Mouse (Mus musculus): ENCODE results near the gene Lingo1.

Lingo1 gene

DNA sequence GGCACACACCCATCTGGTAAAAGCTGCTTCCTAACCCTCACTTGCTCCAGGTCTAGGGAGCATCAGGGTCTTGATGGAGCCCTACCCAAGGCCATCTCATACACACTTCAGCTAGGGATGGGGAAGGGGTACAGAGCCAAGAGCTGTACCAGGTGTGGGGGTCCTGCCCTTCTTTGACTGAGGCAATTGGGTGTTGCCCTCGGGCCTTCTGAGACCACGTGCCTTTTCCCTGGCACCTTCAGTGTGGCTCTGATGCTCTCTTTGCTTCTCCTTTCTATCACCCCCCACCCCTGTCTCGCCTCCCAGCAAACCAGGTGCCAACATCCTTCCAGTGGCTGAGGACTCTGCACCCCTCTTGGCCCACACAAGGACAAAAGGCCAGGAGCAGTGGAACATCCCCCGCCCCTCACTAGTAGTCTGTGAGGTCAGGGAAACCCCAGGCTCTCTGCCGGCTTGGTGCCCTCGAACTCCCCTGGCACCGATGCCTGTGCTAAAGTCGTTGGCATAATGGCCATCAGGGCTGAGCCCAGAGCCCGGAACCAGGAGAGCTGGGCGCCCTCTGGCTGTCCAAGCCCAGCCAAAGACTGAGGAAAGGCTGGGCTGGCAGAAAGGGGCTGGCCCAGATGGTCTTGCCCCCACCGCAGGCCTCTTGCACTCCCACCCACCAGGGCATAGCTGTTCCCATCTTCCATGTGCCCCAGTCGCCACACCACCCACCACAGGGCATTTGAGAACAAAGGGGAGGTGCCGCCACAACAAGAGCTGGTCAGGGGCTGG lies 162.6 kb downstream of the Lingo1 start:
- DNase-seq (ENCODE audit: low spot score), result no peak

DNA sequence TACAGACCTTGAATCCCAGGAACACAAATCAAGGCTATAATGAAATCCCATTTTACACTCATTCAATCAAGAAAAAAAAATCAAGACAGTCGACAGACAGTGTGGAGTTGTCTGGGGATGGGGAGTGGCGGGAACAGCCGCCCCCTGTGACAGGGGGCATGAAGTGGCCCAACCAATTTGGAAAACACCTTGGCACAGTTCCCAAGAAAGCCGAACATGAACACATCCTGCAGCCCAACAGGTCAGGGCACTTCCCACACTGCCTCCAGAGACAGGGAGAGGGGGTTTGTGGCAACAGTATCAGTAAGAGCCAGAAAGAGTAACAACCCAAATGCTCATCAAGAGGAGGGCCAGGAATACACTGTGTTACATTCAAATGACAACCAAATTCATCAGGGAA lies 165.3 kb downstream of the Lingo1 start:
- DNase-seq (ENCODE audit: low spot score), result no peak

DNA sequence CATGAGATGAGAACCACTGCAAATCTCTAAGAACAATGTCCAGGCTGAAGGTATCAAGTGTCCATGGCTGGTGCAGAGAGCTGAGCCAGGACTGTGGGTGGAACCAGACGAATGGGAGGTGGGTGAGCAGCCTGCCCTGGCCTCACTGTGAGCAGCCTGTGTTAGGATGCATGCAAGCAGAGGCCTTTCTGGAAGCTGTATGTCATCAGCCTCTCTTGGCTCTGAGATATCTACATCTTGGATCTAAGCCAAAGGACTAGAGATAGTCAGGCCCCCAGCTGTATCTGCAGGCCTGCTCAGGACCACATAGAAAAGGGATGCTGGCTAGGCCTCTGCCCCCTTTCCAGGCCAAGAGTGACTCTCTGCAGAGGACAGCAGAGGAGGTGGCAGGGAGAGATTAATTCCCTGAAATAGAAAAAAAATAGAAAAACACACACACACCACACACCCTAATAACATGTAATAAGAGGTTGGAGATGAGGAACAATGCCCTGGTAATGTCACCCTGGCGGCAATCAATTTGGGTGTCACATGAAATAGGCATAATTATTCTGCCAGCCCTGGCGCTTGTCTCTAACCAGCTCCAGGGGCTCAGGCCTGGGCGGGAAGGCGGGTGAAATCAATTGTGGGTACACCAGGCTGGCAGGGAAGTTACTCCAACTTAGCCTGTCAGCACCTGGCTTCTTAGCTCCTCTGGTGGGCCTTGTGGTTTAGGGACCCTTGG lies 166.4 kb downstream of the Lingo1 start:
- DNase-seq (ENCODE audit: low spot score), result no peak

DNA sequence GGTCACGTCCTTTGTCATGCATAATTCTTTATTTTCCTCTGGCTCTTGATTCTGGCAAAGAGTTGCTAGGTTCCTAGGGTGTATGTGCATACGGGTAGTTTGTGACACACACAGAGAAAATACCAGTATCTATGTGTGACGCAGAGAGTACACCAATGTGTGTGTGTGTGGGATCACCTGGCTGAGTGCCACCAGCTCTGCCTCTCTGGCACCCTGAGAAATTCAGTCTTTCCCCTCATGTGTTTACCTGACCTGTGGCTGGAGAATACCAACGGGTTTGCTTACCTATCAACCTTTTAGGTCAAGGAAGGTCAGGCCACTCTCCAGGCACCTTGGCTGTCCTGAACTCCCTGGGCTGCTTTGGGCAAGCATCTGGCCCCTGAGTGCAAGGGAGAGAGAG lies 169.0 kb downstream of the Lingo1 start:
- no peak for DNase-seq (ENCODE audit: low spot score)

DNA sequence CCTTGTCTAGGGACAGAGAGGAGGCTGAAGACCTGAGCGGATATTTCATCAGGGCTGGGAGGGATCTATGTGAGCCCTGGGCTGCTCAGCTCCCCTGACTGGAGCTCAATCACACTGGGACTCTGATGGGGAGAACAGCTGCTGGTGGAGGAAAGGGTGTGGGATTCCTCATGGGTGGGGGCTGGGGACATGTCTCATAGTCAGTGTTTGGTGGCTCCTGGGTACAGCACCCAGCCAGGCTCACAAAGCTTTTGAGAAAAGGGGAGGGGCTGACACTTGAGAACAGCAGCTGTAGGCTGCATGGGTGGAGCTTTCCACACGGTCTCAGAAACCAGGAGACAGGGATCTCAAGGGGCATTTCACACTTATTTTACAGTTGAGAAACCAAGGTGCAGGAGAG lies 171.3 kb downstream of the Lingo1 start:
- DNase-seq (ENCODE audit: low spot score), result no peak

DNA sequence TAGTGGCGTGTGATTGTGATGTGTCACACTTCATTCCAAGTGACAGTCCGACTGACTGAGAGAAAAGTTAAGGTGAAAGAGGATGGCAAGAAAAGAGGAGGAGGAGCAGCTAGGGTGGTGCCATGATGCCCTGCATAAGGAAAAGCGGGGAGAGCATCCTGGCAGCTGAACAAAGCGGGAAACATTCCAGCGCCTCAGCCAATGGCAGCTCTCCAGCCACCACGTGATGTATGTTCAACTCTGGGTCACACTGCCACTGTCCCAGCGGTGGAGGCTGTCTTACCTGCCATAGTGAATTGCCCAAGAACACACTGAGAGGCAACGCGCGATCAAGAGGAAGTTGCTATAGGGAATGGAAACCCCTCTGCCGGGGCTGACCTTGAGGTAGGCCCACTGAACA lies 172.9 kb downstream of the Lingo1 start:
- no peak for DNase-seq (ENCODE audit: low spot score)

DNA sequence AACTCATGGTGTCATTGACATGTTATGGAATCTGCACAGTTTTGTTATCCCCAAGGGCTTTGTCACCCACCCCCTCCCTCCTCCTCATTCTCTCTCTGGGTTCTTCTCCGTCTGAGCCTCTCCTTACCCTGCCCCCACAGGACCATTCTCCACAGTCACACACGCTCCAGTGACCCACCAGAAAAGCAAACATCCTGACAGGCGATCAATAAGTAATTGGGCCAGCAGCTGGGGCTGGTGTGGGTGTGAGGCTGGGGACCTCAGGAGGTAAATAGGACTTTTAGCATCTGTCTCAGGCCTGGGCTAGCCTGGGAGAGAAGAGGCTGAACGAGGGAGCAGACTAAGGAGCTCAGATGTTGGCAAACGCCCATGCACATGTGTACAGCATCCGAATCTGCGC lies 173.5 kb downstream of the Lingo1 start:
- no peak for DNase-seq (ENCODE audit: low spot score)

DNA sequence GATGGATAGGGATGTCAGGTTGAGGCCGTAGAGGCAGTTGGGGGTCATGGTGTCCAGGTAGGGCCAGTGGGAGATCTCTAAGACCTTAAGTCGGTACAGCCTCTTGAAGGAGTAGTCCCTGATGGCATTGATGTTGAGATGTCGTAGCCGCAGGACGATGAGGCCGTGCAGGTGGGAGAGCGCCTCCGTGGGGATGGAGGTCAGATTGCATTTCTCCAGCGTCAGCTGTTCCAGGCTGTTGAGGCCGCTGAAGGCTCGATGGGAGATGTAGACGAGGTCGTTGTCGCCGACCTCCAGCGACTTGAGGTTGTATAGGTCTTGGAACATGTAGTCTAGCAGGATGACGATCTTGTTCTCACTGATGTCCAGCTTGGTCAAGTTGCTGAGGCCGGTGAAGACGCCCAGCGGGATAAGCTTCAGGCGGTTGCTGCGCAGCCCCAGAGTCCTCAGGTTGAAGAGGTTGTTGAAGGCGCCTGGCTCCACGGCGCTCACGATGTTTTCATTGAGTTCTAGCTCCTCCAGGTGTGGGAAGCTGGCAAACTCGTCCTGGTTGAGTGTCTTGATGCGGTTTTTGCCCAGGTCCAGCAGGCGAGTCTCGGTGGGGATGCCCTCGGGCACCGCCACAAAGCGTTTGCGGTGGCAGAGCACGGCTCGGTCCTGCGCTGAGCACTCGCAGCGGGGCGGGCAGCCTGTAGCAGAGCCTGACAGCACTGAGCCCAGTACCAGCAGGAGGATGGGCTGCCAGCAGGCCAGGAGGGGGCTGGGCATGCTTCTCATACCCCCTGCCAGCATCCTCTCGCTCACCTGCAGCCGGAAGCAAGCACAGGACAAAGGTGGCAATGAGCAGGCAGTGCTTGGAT lies 175.5 kb downstream of the Lingo1 start:
- DNase-seq (ENCODE audit: low spot score), result no peak

DNA sequence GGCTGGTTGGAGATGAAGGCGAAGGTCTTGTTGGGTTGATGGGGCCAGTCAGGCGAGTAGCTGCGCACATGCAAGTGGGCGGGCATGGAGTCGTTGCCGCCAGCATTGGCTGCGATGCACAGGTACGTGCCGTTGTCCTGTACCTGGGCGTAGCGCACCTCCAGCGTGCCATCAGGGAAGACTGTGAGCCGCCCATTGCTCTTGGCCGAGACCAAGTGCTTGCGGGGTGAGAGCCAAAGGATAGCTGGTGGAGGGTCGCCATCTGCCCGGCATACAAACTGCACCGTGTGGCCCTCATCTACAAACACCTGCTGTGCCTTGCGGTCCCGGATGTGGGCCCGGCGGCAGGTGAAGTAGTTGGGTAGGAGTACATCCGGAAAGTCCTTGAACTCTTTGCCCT lies 176.6 kb downstream of the Lingo1 start:
- DNase-seq (ENCODE audit: low spot score), result no peak

DNA sequence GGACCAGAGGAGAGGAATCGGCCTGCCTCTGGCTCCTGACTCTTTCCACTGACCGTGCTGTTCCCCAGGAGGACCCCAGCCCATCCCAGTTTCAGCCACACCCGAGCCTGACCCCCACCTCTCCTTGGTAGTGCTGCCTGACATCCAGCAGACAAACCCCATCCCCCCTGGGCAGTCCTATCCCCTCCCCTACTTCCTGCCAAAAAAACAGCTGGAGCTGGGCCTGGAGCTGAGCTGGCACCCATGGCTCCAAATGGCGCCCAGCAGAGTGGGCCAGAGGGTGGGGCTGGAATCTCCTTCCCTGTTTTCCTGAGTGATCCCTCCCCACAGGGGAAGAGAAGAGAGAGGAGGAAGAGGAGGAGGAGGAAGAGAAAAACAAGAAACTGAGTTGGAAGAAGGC lies 177.6 kb downstream of the Lingo1 start:
- no peak for DNase-seq (ENCODE audit: low spot score)

DNA sequence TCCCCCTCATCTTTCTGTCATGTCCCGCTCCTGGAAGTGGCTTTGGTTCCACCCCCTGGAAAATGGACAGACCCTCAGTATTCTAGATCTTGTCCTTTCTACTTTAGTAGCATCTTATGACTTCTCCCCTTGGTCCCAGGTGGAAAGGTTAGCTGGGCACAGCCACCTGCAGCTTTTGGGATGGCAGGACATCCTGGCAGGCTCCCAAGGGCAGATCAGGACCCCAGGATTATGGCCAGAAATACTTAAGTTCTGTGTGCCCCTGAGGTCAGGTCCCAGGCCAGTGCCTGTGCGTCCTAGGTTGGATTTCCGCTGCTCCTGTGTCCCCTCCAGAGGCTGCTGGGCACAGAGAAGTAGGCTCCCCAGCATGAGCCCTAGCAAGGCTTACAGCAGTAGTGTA lies 180.2 kb downstream of the Lingo1 start:
- DNase-seq (ENCODE audit: low spot score), result no peak

DNA sequence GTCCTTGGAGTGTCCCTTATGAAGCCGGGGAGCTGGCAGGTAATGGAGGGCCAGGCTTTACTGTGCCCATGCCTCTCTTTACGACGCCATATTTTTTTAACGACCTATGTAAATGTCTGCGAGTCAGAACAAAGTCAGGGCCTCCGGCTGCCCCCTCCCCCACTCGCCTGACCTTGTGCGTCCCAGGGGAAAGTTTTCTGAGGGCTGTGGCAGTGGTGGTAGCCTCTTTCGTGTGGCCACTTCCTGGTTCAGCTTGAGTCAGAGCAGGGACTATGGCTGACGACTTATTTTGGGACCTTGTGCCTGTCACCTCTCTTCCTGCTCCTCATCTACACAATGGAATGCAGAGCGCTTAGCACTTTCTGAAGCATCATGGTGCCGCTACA lies 183.5 kb downstream of the Lingo1 start:
- no peak for DNase-seq (ENCODE audit: low spot score)

DNA sequence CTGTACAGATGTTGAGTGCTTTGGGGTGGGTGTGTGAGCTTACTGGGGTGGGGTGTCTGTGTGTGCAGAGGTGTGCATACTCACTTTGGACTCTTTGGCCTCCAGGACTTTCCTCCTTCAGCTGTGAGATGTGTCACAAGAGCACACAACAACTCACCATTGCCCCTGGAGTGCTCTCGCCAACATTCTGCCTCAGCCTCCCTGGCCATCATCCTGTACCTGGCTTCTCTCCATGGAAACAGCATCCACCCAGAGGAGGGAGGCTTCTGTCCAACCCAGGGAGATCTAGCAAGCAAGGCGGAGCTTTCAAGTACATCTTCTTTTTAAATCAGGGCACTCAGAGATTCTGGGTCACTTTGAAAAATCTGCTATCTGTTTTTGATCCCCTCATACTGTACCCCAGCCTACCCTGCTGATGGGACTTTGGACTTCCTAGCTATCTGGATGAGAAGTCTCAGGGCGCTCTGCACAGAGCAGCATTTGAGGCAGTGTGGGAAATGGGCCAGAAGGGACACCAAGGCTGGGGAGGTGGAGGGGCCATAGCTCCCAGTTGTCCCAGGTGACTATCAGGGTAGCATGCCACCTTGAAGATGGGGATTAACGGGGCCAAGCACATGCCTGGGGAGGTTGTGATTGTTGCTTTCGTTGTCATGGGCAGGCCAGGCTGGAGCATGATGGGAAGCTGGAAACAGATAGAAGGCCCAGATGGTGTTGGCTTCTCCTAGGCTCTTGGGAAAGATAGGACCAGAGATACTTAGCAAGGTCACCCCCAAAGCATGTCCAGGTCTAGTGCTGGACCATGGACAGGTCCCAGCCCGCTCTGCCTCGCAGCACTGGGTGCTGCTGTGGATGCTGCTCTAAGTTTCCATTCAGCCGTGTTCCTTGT lies 184.1 kb downstream of the Lingo1 start:
- no peak for DNase-seq (ENCODE audit: low spot score)

DNA sequence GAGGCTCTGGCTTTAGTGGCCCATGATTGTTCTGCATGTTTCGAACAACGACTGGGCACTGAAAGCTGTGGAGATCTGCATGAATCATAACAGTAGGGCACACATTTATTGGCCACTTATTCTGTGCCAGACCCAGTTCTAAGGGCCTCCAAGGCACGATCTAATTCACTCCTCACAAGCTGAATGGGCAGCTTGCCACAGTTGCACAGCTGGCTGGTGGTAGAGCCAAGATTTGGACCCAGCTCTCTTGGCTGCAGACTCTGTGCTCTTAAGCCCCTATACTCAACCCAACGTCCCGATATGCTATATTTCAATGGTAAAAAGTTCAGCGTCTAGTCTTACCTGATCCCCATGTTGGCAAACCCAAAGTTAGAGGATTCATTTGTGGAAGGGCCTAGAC lies 185.3 kb downstream of the Lingo1 start:
- DNase-seq (ENCODE audit: low spot score), result no peak

DNA sequence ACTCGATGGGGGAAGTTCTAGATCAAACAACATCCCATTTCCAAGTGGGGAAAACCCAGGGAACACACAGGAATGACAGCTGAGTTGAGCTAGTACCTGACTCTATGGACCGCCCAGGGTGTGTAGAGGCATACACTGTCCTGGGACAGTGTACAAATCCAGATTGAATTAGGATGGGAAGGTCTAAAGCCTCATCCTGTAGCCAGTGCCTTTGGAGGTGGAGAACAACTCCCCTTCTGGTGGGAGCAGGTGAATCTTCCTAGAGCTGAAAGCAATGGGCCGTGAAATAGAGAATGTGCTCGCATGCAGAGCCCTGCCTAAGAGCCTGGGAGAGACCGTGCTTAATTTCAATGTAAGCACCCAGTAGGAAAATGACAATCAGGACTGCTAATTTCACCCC lies 185.8 kb downstream of the Lingo1 start:
- no peak for DNase-seq (ENCODE audit: low spot score)

DNA sequence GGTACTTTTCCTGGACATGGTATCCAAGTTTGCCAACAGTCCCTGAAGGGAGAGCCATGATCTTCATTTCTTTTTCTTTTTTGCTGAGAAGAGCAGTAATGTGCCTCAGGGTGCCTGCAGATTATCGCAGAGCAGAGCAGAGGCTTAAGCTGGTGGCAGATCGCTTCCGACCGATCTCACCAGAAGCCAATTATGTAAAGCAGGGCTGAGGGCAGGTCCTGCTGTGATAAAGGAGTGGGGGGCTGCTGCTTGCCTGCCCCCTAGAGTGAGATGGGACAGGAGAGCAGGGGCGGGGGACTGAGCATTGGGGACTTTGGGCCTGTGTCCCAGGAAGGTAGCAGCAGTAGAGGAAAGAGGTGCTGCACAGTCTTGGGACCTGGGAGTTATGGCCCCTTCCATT lies 186.8 kb downstream of the Lingo1 start:
- DNase-seq (ENCODE audit: low spot score), result no peak

DNA sequence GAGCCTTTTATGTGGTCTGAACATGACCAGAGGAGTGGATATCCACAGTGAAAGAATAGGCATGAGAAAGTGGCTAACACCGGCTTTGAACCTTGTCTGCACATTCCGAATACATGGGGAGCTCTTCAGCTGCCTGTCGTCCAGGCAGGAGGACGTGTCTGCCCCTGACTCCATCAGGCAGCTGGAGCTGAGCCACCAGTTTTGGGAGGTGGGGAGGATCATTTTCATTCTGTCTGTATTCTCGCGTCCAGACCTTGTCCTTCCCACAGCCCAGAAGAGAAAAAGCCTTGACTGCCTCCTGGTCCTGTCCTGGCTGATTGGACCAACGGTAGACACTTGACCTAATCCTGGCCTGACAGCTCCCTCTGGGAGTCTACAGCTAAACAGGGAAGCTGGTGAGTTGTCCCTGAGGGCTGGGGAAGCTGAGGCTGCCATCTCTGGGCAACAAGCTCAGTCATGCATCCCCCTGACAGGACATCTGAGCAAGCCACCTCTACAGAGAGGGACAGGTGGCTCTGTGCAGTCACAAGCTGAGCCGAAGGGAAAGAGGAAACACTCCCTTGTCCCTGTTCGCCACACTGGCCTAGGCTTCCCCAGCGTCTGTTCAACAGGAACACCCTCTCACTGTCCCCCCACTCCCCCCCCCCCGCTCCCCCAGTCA lies 187.4 kb downstream of the Lingo1 start:
- no peak for DNase-seq (ENCODE audit: low spot score)

DNA sequence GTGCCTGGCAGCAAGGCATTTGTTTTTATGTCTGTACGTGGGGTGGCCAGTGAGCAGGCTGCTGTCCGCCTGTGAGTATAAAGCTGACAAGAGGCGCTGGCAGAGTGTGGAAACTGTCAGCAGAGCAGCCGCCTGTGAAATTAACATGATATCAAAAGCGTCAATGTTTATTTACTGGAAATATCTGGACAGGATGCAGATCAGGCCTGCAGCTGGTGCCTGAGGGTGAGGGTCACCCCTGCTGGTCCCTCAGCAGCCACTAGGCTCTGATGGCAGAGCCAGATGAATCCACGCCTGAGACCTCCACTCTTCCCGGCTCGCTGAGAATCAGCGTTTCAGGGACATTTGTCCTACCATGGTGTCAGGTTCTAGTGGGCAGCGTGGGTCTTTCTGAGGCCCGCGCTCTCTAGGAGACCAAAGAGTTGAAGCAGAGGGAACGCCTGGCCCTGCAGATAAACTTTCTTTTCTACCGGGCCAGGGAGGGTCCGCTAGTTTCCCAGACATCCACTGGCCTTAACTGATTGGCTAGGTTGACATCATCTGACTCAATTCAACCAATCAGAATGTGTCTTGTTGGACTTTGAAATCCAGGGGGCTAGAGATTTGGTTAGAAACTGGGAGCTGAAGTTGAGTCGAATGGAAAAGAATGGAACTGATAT lies 190.1 kb downstream of the Lingo1 start:
- DNase-seq (ENCODE audit: low spot score), result no peak

DNA sequence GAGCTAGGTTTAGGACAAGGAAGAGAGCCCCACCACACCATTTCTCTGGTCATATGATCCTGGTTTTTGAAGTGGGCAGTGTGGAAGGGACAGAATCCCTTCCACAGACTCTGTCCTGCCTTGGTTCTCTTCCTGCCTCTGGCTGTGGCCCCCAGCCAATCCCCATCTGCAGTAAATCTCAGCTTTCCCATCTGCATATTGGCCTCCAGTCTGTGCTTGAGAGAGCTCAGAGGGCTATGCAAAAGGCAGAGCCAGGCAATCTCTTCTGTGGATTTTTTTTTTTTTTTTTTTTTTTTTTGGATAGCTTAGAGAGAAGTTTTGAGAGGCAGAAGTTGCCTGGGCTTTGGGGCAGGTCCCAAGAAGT lies 190.8 kb downstream of the Lingo1 start:
- DNase-seq (ENCODE audit: low spot score), result no peak

DNA sequence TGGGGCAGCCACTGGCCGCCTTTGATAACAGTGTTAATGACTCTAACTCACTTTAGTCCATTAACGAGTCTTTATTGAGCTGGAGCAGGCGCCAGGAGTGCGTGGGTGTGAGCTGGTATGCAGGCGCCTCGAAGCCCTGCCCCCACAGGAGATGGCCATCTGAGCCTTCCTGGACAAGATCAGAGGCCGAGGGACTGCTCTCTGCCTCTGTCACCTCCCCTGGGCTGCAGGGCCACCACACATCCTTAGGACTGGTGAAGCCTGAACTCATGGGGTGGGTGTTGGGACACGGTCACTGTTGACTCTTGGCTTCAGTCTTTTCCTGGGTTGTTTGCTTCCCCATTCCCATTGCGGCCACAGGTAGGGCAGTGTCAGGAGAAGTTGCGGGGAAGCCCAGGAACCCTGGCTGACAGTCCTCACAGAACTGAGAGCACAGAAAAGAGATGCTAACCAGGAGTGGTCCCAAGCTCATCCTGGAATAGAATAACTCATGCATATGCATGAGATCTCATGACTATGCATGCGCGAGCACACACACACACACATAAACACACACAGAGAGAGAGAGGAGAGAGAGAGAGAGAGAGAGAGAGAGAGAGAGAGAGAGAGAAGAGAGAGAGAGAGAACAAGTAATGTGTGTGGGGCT lies 191.3 kb downstream of the Lingo1 start:
- DNase-seq (ENCODE audit: low spot score), result no peak

All from left cerebral cortex, adult 11 months (tissue).